Mouse (Mus musculus): ENCODE measurements around the gene Plxna4. TPM values are rescaled to one million over a fixed set of nuclear protein-coding genes. Genes with fewer than 3 reads are reported as not detected.

The Plxna4 gene
- total and polyA plus RNA-seq, 3 experiments: not detected

DNA sequence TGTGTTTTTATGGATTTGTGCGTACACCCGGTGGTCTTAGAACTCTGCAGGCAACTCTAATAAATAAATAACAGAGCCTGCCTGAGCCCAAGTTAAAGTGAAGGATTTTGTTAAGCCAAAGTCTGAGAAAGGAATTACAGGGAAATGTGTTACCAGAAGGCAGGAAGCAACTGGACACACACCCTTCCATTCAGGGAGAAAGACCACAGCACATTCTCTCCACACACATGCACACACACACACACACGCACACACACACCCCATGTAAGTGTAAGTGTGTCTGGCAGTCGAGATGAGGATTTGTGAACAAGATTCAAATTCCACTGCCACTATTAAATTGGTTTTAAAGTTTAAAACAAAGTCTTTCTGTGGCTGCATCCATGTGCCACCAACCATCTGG is 219.6 kb downstream of the Plxna4 start:
- Histone ChIP-seq H3K4me2 (ENCODE audit: insufficient read depth, low read depth, poor library complexity, severe bottlenecking) (no peak overlapping the region), H3K79me2 (replicated peaks; ENCODE audit: control insufficient read depth, extremely low read depth, insufficient read depth, poor library complexity, severe bottlenecking) (no peaks in the 10 kb centered on the region), H3K4me3 (replicated peaks in 1 of 3; ENCODE audit: low read depth in 2 of 3, low read length in 2 of 3, poor library complexity in 1 of 3) (no peak overlapping the region), H3K27ac (ENCODE audit: insufficient read depth, low read depth) (no peak overlapping the region), H3K27me3 (replicated peaks) (peaks cover 76% of the 10 kb centered on the region), H3K36me3 (replicated peaks in 1 of 2; ENCODE audit: control insufficient read depth in 1 of 2, insufficient read depth in 1 of 2, low read length in 1 of 2) (no peaks in the 10 kb centered on the region), H3K4me1 (ENCODE audit: control insufficient read depth in 1 of 2, insufficient read depth in 2 of 2) (no peaks in the 10 kb centered on the region), H3K9ac (ENCODE audit: insufficient read depth, low read depth) (no peak overlapping the region), H3K9me3 (replicated peaks; ENCODE audit: low read length) (peaks cover 12% of the 10 kb centered on the region)
- in situ Hi-C loops (cut with MboI; ENCODE audit: low pct_ligation_motif_present, low pct_unique_long_range_greater_than_20kb, low sequenced_read_pairs) (no loop called here), dilution Hi-C loops (cut with MboI; ENCODE audit: extremely low pct_ligation_motif_present, extremely low pct_unique_long_range_greater_than_20kb, low sequenced_read_pairs) (no loop called here)
- DNase-seq (ENCODE audit: extremely low read depth): no peak
- no peak for TF ChIP-seq ZC3H11A (IDR thresholded peaks at IDR 0.05; ENCODE audit: low read depth, low read length)
- no peak for TF ChIP-seq NRF1 (IDR thresholded peaks at IDR 0.05; ENCODE audit: low read depth, low read length)
- TF ChIP-seq PAX5 (IDR thresholded peaks at IDR 0.05; ENCODE audit: low read length): no peak
- no peak for TF ChIP-seq CTCF (conservative IDR thresholded peaks at IDR 0.05 in 1 of 2, IDR thresholded peaks at IDR 0.05 in 1 of 2; ENCODE audit: low read depth in 2 of 2, low read length in 2 of 2)
- no peak for TF ChIP-seq JUND (conservative IDR thresholded peaks at IDR 0.05; ENCODE audit: low read depth, low read length)
- no peak for TF ChIP-seq TBP (conservative IDR thresholded peaks at IDR 0.05; ENCODE audit: low read depth, low read length)
- TF ChIP-seq JUN (IDR thresholded peaks at IDR 0.05; ENCODE audit: insufficient read depth, low read depth, low read length): no peak

DNA sequence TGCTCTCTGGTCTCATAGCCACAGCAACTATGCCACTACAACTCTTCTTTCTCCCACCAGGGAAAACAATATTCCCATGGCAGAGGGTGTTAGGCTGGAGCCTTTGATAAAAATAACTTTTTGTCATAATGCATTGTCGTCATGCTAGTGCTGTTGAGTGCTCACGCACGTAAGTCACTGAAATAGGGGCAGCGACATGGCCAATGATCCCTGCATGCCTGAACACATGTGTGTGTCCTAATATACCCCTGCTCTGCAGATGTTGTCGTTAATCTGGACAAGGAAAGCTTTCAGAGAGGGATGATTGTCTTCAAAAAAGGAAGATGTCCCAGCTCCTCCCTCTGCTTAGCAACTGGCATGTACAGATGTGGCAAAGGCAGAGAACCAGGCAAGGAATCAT is 223.1 kb downstream of the Plxna4 start:
- in situ Hi-C loops (cut with MboI; ENCODE audit: low pct_ligation_motif_present, low pct_unique_long_range_greater_than_20kb, low sequenced_read_pairs): no loop called here

DNA sequence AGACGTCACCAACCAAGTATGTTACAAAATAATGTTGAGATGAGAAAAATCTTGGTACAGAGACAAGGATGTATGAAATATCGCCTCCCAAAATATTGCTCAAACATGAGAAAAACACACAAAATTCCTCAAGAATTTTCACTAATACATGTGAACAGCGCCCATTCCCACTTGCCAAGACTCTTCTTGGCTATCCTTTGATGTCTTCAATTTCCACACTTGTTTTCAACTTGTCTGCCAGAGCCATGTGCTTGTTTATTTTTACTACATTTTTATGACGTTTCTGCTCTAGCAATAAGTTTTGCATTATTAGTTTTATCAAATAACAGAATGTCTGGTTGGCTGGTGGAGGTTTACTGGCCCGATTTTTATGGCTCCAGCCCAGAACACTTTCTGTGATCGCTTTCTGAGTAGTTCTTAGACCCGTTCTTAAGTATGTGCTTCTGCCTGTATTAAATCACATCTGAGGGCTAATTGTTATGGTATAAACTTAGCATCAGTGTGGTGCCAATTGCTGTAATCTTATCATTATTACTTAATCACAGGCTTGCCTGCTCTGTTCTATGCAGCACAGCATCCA is 224.4 kb downstream of the Plxna4 start:
- Histone ChIP-seq H3K4me2 (ENCODE audit: insufficient read depth, low read depth, poor library complexity, severe bottlenecking) (no peak overlapping the region), H3K9me3 (replicated peaks; ENCODE audit: low read length) (peaks cover 8% of the 10 kb centered on the region), H3K4me3 (replicated peaks in 1 of 3; ENCODE audit: low read depth in 2 of 3, low read length in 2 of 3, poor library complexity in 1 of 3) (no peak overlapping the region), H3K27me3 (replicated peaks) (peaks cover 69% of the 10 kb centered on the region), H3K36me3 (replicated peaks in 1 of 2; ENCODE audit: control insufficient read depth in 1 of 2, insufficient read depth in 1 of 2, low read length in 1 of 2) (no peaks in the 10 kb centered on the region), H3K9ac (ENCODE audit: insufficient read depth, low read depth) (no peak overlapping the region), H3K4me1 (ENCODE audit: control insufficient read depth in 1 of 2, insufficient read depth in 2 of 2) (no peaks in the 10 kb centered on the region), H3K79me2 (replicated peaks; ENCODE audit: control insufficient read depth, extremely low read depth, insufficient read depth, poor library complexity, severe bottlenecking) (no peaks in the 10 kb centered on the region), H3K27ac (ENCODE audit: insufficient read depth, low read depth) (no peak overlapping the region)
- DNase-seq (ENCODE audit: extremely low read depth): no peak
- in situ Hi-C loops (cut with MboI; ENCODE audit: low pct_ligation_motif_present, low pct_unique_long_range_greater_than_20kb, low sequenced_read_pairs): no loop called here
- TF ChIP-seq SMC3 (IDR thresholded peaks at IDR 0.05; ENCODE audit: low read depth, low read length) (no peak), GABPA (IDR thresholded peaks at IDR 0.05; ENCODE audit: insufficient replicate concordance, low read depth, low read length) (no peak), RCOR1 (conservative IDR thresholded peaks at IDR 0.05; ENCODE audit: low read depth, low read length) (no peak), PAX5 (IDR thresholded peaks at IDR 0.05; ENCODE audit: low read length) (no peak), SIN3A (IDR thresholded peaks at IDR 0.05; ENCODE audit: low read length) (no peak), MYC (IDR thresholded peaks at IDR 0.05; ENCODE audit: low read depth, low read length) (no peak), POLR2A (IDR thresholded peaks at IDR 0.05; ENCODE audit: low read depth, low read length) (no peak), ELF1 (IDR thresholded peaks at IDR 0.05; ENCODE audit: low read depth, low read length) (no peak), ZNF384 (IDR thresholded peaks at IDR 0.05; ENCODE audit: low read depth, low read length) (no peak), ZC3H11A (IDR thresholded peaks at IDR 0.05; ENCODE audit: low read depth, low read length) (no peak), MXI1 (IDR thresholded peaks at IDR 0.05; ENCODE audit: low read depth, low read length) (no peak), UBTF (IDR thresholded peaks at IDR 0.05; ENCODE audit: low read depth, low read length) (no peak)
- dilution Hi-C loops (cut with MboI; ENCODE audit: extremely low pct_ligation_motif_present, extremely low pct_unique_long_range_greater_than_20kb, low sequenced_read_pairs): no loop called here

More for the DNA sequence above, 223.1 kb downstream of the Plxna4 start:
- Histone ChIP-seq H3K27ac (ENCODE audit: insufficient read depth, low read depth) (no peak overlapping the region), H3K9me3 (replicated peaks; ENCODE audit: low read length) (peaks cover 8% of the 10 kb centered on the region), H3K36me3 (replicated peaks in 1 of 2; ENCODE audit: control insufficient read depth in 1 of 2, insufficient read depth in 1 of 2, low read length in 1 of 2) (no peaks in the 10 kb centered on the region), H3K4me3 (replicated peaks in 1 of 3; ENCODE audit: low read depth in 2 of 3, low read length in 2 of 3, poor library complexity in 1 of 3) (no peak overlapping the region), H3K4me1 (ENCODE audit: control insufficient read depth in 1 of 2, insufficient read depth in 2 of 2) (no peaks in the 10 kb centered on the region), H3K27me3 (replicated peaks) (peaks cover 76% of the 10 kb centered on the region), H3K79me2 (replicated peaks; ENCODE audit: control insufficient read depth, extremely low read depth, insufficient read depth, poor library complexity, severe bottlenecking) (no peaks in the 10 kb centered on the region), H3K9ac (ENCODE audit: insufficient read depth, low read depth) (no peak overlapping the region), H3K4me2 (ENCODE audit: insufficient read depth, low read depth, poor library complexity, severe bottlenecking) (no peak overlapping the region)
- dilution Hi-C loops (cut with MboI; ENCODE audit: extremely low pct_ligation_motif_present, extremely low pct_unique_long_range_greater_than_20kb, low sequenced_read_pairs): no loop called here
- TF ChIP-seq JUN (IDR thresholded peaks at IDR 0.05; ENCODE audit: insufficient read depth, low read depth, low read length): no peak
- TF ChIP-seq ZMIZ1 (IDR thresholded peaks at IDR 0.05; ENCODE audit: low read depth, low read length): no peak
- no peak for TF ChIP-seq NELFE (IDR thresholded peaks at IDR 0.05; ENCODE audit: low read depth, low read length)
- no peak for TF ChIP-seq JUND (conservative IDR thresholded peaks at IDR 0.05; ENCODE audit: low read depth, low read length)
- no peak for TF ChIP-seq E2F4 (IDR thresholded peaks at IDR 0.05; ENCODE audit: insufficient replicate concordance, low read depth, low read length)
- no peak for TF ChIP-seq CTCF (conservative IDR thresholded peaks at IDR 0.05 in 1 of 2, IDR thresholded peaks at IDR 0.05 in 1 of 2; ENCODE audit: low read depth in 2 of 2, low read length in 2 of 2)
- TF ChIP-seq TBP (conservative IDR thresholded peaks at IDR 0.05; ENCODE audit: low read depth, low read length): no peak
- DNase-seq (ENCODE audit: extremely low read depth): no peak
